Mouse (Mus musculus): ENCODE measurements around the gene Gmeb1.

DNA sequence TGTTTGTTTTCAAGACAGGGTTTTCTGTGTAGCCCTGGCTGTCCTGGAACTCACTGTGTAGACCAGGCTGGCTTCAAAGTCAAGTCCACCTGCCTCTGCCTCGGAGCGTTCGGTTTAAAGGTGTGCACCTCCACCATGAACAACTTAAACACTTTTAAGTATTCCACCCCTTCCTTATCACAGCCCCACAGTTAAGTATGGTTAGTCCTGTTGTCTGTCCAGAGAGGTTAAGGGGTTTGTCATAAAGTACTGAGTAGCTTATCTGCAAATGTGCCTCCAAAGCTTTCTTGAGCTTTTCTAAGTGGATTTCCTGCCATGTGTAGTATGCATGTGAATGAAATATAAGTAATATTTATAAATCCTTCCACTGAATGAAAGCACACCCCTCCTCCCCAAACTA, 14.5 kb upstream of the Gmeb1 start:
- TF ChIP-seq GATA1 (IDR thresholded peaks at IDR 0.05; ENCODE audit: borderline replicate concordance, low read length), result no peak
- TF ChIP-seq FLI1 (IDR thresholded peaks at IDR 0.05; ENCODE audit: low read length), result no peak

Data from megakaryocyte, embryonic 14.5 days (primary cell).